Mouse (Mus musculus) spleen, adult 12 weeks (tissue): Measurements from ENCODE around the gene Slc26a6.
A peak's percentile ranks its signal among the peaks of the same experiment; 100 is the strongest.

Experiments used
- DNase-seq: peaks from one replicate; pipeline ENCODE4 v3.0.0; 2022; ENCODE audit warnings: low spot score

Gene Slc26a6

GRCm38 (mm10) chr9:108845390-108845789 is 7.7 kb upstream of the Slc26a6 start:
- DNase-seq: no peak

GRCm38 (mm10) chr9:108847374-108847773 is 5.7 kb upstream of the Slc26a6 start:
- DNase-seq: no peak

GRCm38 (mm10) chr9:108848419-108848818 is 4.7 kb upstream of the Slc26a6 start:
- DNase-seq: no peak

- peak; percentile 82 for DNase-seq
These were observed 655 bp downstream of the Slc26a6 start for GRCm38 (mm10) chr9:108853635-108854240.

GRCm38 (mm10) chr9:108854241-108854696 is 1.2 kb downstream of the Slc26a6 start:
- DNase-seq: peak; percentile 72

- no peak for DNase-seq
These were observed 2.3 kb downstream of the Slc26a6 start for GRCm38 (mm10) chr9:108855335-108855734.

GRCm38 (mm10) chr9:108858792-108859527 is 5.9 kb downstream of the Slc26a6 start:
- DNase-seq: no peak

- DNase-seq: no peak
These were observed 59.2 kb downstream of the Slc26a6 start for GRCm38 (mm10) chr9:108912308-108912707.

GRCm38 (mm10) chr9:108913161-108913560 is 60.1 kb downstream of the Slc26a6 start:
- no peak for DNase-seq

- DNase-seq: no peak
These were observed 60.5 kb downstream of the Slc26a6 start for GRCm38 (mm10) chr9:108913621-108914020.

GRCm38 (mm10) chr9:108914491-108914890 is 61.4 kb downstream of the Slc26a6 start, which contains the start of gene Tmem89:
TSS of gene Tmem89 (plus strand) at chr9:108914619.
- DNase-seq: no peak

- no peak for DNase-seq
These were observed 72.8 kb downstream of the Slc26a6 start for GRCm38 (mm10) chr9:108925897-108926296.

- DNase-seq: no peak
These were observed 75.3 kb downstream of the Slc26a6 start for GRCm38 (mm10) chr9:108928424-108928823.

- no peak for DNase-seq
These were observed 82.9 kb downstream of the Slc26a6 start for GRCm38 (mm10) chr9:108935991-108936390.

- DNase-seq: peak; percentile 88
These were observed 83.6 kb downstream of the Slc26a6 start, which contains the start of gene Uqcrc1 for GRCm38 (mm10) chr9:108936418-108937364. TSS of gene Uqcrc1 (plus strand) at chr9:108936633.

- no peak for DNase-seq
These were observed 92.0 kb downstream of the Slc26a6 start for GRCm38 (mm10) chr9:108945111-108945510.

GRCm38 (mm10) chr9:108945608-108946007 is 92.5 kb downstream of the Slc26a6 start:
- no peak for DNase-seq

- DNase-seq: no peak
These were observed 96.3 kb downstream of the Slc26a6 start for GRCm38 (mm10) chr9:108949231-108949966.

GRCm38 (mm10) chr9:108949967-108950728 is 97.1 kb downstream of the Slc26a6 start:
- DNase-seq: no peak

GRCm38 (mm10) chr9:108953081-108953636 is 100.1 kb downstream of the Slc26a6 start, which contains the start of gene Col7a1:
TSS of gene Col7a1 (plus strand) at chr9:108953586.
- no peak for DNase-seq
